Mouse (Mus musculus) neural tube, embryonic 11.5 days (tissue): Measurements from ENCODE around the gene Kmt2d. TPM values are rescaled to one million over a fixed set of nuclear protein-coding genes. Genes with fewer than 3 reads are reported as not detected.
A peak's percentile ranks its signal among the peaks of the same experiment; 100 is the strongest.

Source experiments
- ATAC-seq: fragments of 200-750 bp; cut with Nextera tagmentation; 2 replicates; pipeline ENCODE4 v1.8.0; 2017; ENCODE audit warnings: moderate number of reproducible peaks, mild to moderate bottlenecking, moderate TSS enrichment, moderate library complexity; ENCODE audit not compliant: insufficient read depth, low FRiP score, low TSS enrichment
- DNase-seq: peaks from one replicate; pipeline ENCODE4 v3.0.0-alpha.2; 2015; ENCODE audit warnings: low spot score
- H3K27ac ChIP-seq: fragments of 300-500 bp; sonication (generic); 2 replicates; pipeline ENCODE4 v1.5.1; 2014; ENCODE audit warnings: low read depth, mild to moderate bottlenecking, low read length
- H3K27me3 ChIP-seq: fragments of 300-500 bp; sonication (generic); 2 replicates; pipeline ENCODE4 v1.6.1; 2014; ENCODE audit warnings: mild to moderate bottlenecking, low read length, mixed read lengths; ENCODE audit not compliant: control insufficient read depth, insufficient read depth
- H3K36me3 ChIP-seq: fragments of 300-500 bp; sonication (generic); 2 replicates; pipeline ENCODE4 v1.6.1; 2014; ENCODE audit warnings: mild to moderate bottlenecking, low read length, moderate library complexity, mixed read lengths; ENCODE audit not compliant: control insufficient read depth, insufficient read depth
- H3K4me1 ChIP-seq: fragments of 300-500 bp; sonication (generic); 2 replicates; pipeline ENCODE4 v1.6.1; 2014; ENCODE audit warnings: low read length, mixed read lengths; ENCODE audit not compliant: control insufficient read depth, insufficient read depth
- H3K4me2 ChIP-seq: fragments of 300-500 bp; sonication (generic); 2 replicates; pipeline ENCODE4 v1.6.1; 2014; ENCODE audit warnings: low read depth, mild to moderate bottlenecking, moderate library complexity
- H3K4me3 ChIP-seq: fragments of 300-500 bp; sonication (generic); 2 replicates; pipeline ENCODE4 v1.5.1; 2014; ENCODE audit warnings: low read depth, low read length
- H3K9ac ChIP-seq: fragments of 300-500 bp; sonication (generic); 2 replicates; pipeline ENCODE4 v1.6.1; 2014; ENCODE audit warnings: mild to moderate bottlenecking, low read length
- H3K9me3 ChIP-seq: fragments of 300-500 bp; sonication (generic); 2 replicates; pipeline ENCODE4 v1.6.1; 2016; ENCODE audit warnings: low read length; ENCODE audit not compliant: control insufficient read depth
- WGBS: fragments of 180-500 bp; shearing (Covaris S2); extraction: QIAGEN DNeasy Blood & Tissue Kit; methylation state at CpG from one replicate; pipeline ENCODE4 v1.1.7; 2014; 5-methylcytosine and 5-hydroxymethylcytosine counted together
- polyA plus RNA-seq: library from polyadenylated mRNA; unstranded; fragments of >200 nt; fragmentation: Nextera tagmentation; extraction: Ambion mirVana; gene quantifications from 2 replicates; pipeline ENCODE4 v1.2.1, GENCODE M21; 2014

Kmt2d gene
- polyA plus RNA-seq, 1 experiment from 2014 or later: 14.7 TPM

DNA sequence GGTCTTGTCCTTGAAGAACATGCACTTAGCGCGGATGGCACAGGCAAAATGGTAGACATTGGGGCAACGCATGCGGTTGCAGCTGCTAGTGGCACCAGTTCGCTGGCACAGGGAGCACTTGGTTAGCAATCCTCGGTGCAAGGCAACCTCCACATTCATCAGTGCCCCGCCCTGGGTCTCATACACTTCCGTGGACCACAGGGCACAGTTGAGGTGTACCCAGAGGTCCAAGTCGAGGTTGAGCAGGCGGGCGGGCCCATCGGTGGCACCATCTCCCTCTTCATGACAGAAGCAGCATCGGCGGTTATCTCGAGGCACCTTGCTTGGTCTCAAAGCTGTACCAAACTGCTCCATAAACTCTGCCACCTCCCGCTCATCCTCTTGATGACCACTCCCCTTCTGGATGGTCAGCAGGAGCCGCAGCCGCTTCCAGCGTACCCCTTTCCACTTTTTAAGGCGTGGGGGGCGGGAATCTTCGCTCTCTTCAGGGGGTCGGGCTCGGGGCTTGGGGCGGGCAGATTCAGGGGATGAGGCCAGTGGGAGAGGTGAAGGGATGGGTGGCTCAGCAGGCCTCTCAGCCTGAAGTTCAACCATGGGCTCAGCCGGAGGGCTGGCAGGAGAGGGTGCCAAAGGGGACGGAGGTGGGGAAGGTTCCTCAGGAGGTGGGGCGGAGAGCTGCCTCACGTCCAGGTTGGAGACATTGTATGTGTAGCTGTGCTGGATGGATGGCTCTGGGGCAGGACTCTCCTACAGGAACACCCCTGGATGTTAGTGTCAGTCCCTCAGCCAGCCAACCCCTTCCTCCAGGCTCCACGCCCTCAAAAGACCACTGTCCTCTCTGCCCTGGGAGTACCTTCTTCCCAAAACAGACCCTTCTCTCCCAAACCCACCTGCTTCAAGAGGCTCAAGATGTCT lies 31.1 kb downstream of the Kmt2d start:
- Histone ChIP-seq H3K36me3 (peaks cover 62% of the 10 kb centered on the region), H3K4me3 (no peak overlapping the region), H3K9me3 (no peaks in the 10 kb centered on the region), H3K4me1 (no peaks in the 10 kb centered on the region), H3K27me3 (no peaks in the 10 kb centered on the region), H3K27ac (no peak overlapping the region), H3K4me2 (no peak overlapping the region), H3K9ac (no peak overlapping the region)
- ATAC-seq (no peak), DNase-seq (no peak)
- 94% methylated on average over 30 of the region's 30 CpGs for WGBS

GRCm38 (mm10) chr15:98839161-98839560 lies 31.8 kb downstream of the Kmt2d start:
- Histone ChIP-seq H3K9me3 (no peaks in the 10 kb centered on the region), H3K4me1 (no peaks in the 10 kb centered on the region), H3K4me3 (no peak overlapping the region), H3K27me3 (no peaks in the 10 kb centered on the region), H3K27ac (no peak overlapping the region), H3K36me3 (peaks cover 63% of the 10 kb centered on the region), H3K4me2 (no peak overlapping the region), H3K9ac (no peak overlapping the region)
- DNase-seq (no peak), ATAC-seq (no peak)
- WGBS: 96% methylated on average over 14 of the region's 14 CpGs

GRCm38 (mm10) chr15:98837743-98838103 lies 33.3 kb downstream of the Kmt2d start:
- ATAC-seq: no peak
- no peak for DNase-seq

DNA sequence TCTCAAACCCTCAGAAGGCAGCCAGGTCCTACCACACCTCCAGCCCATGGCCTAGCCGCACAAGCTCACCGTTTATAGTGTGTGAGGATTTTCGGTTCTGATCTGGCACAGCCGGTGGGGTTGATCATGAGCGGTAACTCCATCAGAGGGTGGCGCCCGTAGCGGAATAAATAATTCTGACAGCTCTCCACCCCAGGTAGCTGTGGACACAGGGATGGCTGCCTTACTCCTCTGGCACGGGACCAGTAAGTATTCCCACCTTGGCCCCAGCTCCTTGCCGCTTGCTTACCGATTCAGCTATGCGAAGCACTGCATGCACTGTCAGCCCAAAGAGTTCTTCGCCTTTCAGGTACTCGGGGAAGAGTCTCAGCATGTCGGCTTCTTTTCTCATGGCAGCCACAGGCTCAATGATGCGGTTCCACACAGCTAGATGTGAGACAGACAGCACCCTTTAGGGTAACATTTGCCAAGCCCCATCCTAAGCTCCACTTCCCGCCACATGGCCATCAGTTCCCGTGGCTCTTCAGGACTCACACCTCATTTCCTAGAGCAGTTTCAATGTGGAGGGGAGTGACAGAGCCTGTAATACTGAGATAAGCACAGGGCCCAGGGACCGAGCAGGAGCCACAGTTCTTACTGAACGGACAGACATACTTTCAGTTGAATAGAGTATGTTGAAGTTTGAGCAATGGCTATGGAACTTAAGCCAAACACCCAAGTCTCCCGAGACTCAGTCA lies 33.8 kb downstream of the Kmt2d start:
- Histone ChIP-seq H3K36me3 (peaks cover 54% of the 10 kb centered on the region), H3K27me3 (no peaks in the 10 kb centered on the region), H3K4me2 (no peak overlapping the region), H3K4me1 (no peaks in the 10 kb centered on the region), H3K27ac (no peak overlapping the region), H3K4me3 (no peak overlapping the region), H3K9ac (no peak overlapping the region), H3K9me3 (no peaks in the 10 kb centered on the region)
- ATAC-seq: no peak
- WGBS: 94% methylated on average over 21 of the region's 21 CpGs
- no peak for DNase-seq

More at GRCm38 (mm10) chr15:98837743-98838103, 33.3 kb downstream of the Kmt2d start:
- Histone ChIP-seq H3K9me3 (no peaks in the 10 kb centered on the region), H3K4me3 (no peak overlapping the region), H3K4me1 (no peaks in the 10 kb centered on the region), H3K27me3 (no peaks in the 10 kb centered on the region), H3K9ac (no peak overlapping the region), H3K27ac (no peak overlapping the region), H3K36me3 (peaks cover 57% of the 10 kb centered on the region), H3K4me2 (no peak overlapping the region)
- 76% methylated on average over 4 of the region's 4 CpGs for WGBS

GRCm38 (mm10) chr15:98835291-98835690 lies 35.7 kb downstream of the Kmt2d start:
- Histone ChIP-seq H3K27ac (no peak overlapping the region), H3K4me2 (no peak overlapping the region), H3K4me3 (no peak overlapping the region), H3K9me3 (no peaks in the 10 kb centered on the region), H3K4me1 (no peaks in the 10 kb centered on the region), H3K9ac (no peak overlapping the region), H3K36me3 (peaks cover 46% of the 10 kb centered on the region), H3K27me3 (no peaks in the 10 kb centered on the region)
- ATAC-seq: no peak
- 95% methylated on average over 14 of the region's 14 CpGs for WGBS
- no peak for DNase-seq

- Histone ChIP-seq H3K27ac (no peak overlapping the region), H3K9me3 (no peaks in the 10 kb centered on the region), H3K36me3 (peaks cover 37% of the 10 kb centered on the region), H3K4me2 (no peak overlapping the region; the same call in 1 of the 2 replicates), H3K27me3 (no peaks in the 10 kb centered on the region), H3K9ac (no peak overlapping the region), H3K4me3 (no peak overlapping the region), H3K4me1 (no peaks in the 10 kb centered on the region)
- DNase-seq (no peak), ATAC-seq (no peak)
- 92% methylated on average over 13 of the region's 13 CpGs for WGBS
These were observed 36.9 kb downstream of the Kmt2d start for GRCm38 (mm10) chr15:98834059-98834458.

GRCm38 (mm10) chr15:98833281-98833680 lies 37.7 kb downstream of the Kmt2d start:
- Histone ChIP-seq H3K27me3 (no peaks in the 10 kb centered on the region), H3K27ac (no peak overlapping the region), H3K4me3 (no peak overlapping the region), H3K4me2 (no peak overlapping the region), H3K9ac (no peak overlapping the region), H3K36me3 (peaks cover 36% of the 10 kb centered on the region), H3K9me3 (no peaks in the 10 kb centered on the region), H3K4me1 (no peaks in the 10 kb centered on the region)
- no peak for DNase-seq
- ATAC-seq: no peak
- 86% methylated on average over 11 of the region's 11 CpGs for WGBS

DNA sequence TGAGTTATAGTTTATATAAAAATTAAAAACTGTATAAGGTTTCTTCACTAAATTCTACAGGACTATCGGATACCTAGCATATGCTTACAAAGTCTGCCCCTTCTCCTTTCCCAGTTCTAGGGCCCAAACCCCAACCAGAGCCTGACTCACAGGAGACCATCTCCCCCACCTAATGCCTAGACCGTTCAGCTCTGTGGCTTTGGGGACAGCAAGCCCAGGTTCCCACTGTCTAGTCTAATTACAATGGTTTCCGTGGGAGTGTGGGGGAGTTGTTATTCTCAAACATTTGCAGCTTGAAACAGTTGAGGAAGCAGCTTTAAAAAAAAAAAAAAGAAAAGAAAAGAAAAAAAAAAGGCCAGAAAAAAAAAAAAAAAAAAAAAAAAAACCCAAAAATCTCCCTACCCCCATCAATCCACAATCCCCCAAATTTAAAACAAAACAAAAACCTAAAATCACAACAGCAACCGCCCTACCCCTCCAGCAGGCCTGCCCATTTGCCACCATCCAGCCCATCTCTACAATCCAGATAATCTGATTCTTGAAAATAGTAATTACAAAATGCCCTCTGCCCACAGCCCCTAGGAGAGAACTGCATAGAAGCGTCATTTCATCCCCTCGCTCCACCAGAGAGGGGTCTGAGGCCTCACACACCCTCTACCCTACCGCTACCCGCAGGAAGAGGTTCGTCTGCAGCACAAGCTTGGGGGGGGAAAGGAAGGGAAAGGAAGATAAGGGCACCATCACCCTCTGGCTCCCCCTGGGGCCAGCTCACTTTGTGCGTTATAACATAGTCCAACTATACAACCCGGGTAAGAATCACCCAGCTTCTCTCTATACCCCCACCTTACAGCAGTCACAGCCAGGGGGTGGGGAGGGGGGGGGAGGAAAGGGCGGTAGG lies 38.6 kb downstream of the Kmt2d start:
- Histone ChIP-seq H3K4me2 (peak overlapping the region; percentile 67; the same call in 1 of the 2 replicates), H3K4me1 (no peaks in the 10 kb centered on the region), H3K9ac (no peak overlapping the region), H3K9me3 (no peaks in the 10 kb centered on the region), H3K27ac (no peak overlapping the region), H3K27me3 (no peaks in the 10 kb centered on the region), H3K36me3 (peaks cover 33% of the 10 kb centered on the region), H3K4me3 (no peak overlapping the region)
- ATAC-seq (no peak), DNase-seq (no peak)
- 67% methylated on average over 11 of the region's 12 CpGs for WGBS
